Mouse (Mus musculus) embryonic fibroblast, embryonic 13.5 days (primary cell): Measurements from ENCODE around the gene Snx30.

ENCODE experiments used
- CTCF ChIP-seq: IDR thresholded peaks from 2 replicates; pipeline ENCODE4 v1.5.1; 2011; ENCODE audit warnings: mild to moderate bottlenecking, control low read depth, low read length, moderate library complexity, borderline replicate concordance; ENCODE audit not compliant: insufficient read depth
- POLR2A ChIP-seq: IDR thresholded peaks from 2 replicates; pipeline ENCODE4 v1.6.1; 2011; ENCODE audit warnings: low read depth, mild to moderate bottlenecking, control low read depth, low read length, moderate library complexity

DNA sequence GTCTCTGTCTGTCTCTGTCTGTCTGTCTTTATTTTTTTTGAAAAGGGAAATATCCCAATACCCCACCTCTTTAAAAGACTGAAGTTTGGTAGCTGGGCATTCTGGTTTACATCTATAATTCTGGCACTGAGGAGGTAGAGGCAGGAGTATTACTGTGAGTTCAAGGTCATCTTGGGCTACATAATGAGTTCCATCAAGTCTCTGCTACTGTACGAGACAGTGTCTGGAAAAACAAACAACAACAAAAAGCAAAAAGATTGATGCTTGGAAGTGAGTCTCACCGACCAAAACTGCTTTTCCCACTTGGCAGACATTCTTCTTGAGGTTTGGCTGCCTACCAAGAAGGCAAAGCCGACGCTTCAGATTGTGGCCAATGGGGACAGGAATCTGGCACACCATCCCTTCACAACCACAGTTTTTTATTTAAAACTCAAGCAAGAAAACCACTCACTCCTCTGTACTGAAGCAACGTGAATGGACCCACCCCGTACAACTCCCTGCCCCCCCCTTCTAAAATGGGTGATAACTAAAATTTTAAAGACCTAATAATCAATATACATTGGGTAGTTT lies 63.9 kb downstream of the Snx30 start:
- TF ChIP-seq CTCF (no peak), POLR2A (no peak)
